Mouse (Mus musculus) midbrain, postnatal 0 days (tissue): ENCODE data around the gene Dennd4c. TPM values are rescaled to one million over a fixed set of nuclear protein-coding genes. Genes with fewer than 3 reads are reported as not detected.

Experiments
- ATAC-seq: fragments of 200-750 bp; cut with Nextera tagmentation; 2 replicates; pipeline ENCODE4 v1.8.0; 2017; ENCODE audit warnings: moderate number of reproducible peaks, mild to moderate bottlenecking, moderate TSS enrichment, moderate library complexity; ENCODE audit not compliant: low FRiP score
- DNase-seq: peaks from one replicate; pipeline ENCODE4 v3.0.0-alpha.2; 2015; ENCODE audit warnings: low spot score
- H3K27ac ChIP-seq: fragments of 300-500 bp; sonication (generic); 2 replicates; pipeline ENCODE4 v1.5.1; 2014; ENCODE audit warnings: low read depth, mild to moderate bottlenecking, low read length, mixed read lengths
- H3K27me3 ChIP-seq: fragments of 300-500 bp; sonication (generic); 2 replicates; pipeline ENCODE4 v1.6.1; 2014; ENCODE audit warnings: low read length, control low read depth, mixed read lengths; ENCODE audit not compliant: insufficient read depth
- H3K36me3 ChIP-seq: fragments of 300-500 bp; sonication (generic); 2 replicates; pipeline ENCODE4 v1.6.1; 2014; ENCODE audit warnings: low read length, control low read depth, mixed read lengths; ENCODE audit not compliant: insufficient read depth
- H3K4me1 ChIP-seq: fragments of 300-500 bp; sonication (generic); 2 replicates; pipeline ENCODE4 v1.6.1; 2014; ENCODE audit warnings: mild to moderate bottlenecking, control low read depth, antibody characterized with exemption, low read length, mixed read lengths; ENCODE audit not compliant: insufficient read depth
- H3K4me2 ChIP-seq: fragments of 300-500 bp; sonication (generic); 2 replicates; pipeline ENCODE4 v1.6.1; 2014; ENCODE audit warnings: low read depth, mild to moderate bottlenecking, low read length, mixed read lengths; ENCODE audit not compliant: poor library complexity, severe bottlenecking
- H3K4me3 ChIP-seq: fragments of 300-500 bp; sonication (generic); 2 replicates; pipeline ENCODE4 v1.5.1; 2014; ENCODE audit warnings: low read depth, mild to moderate bottlenecking, low read length, moderate library complexity
- H3K9ac ChIP-seq: fragments of 300-500 bp; sonication (generic); replicated peaks from 2 replicates; pipeline ENCODE4 v1.6.1; 2014; ENCODE audit warnings: mild to moderate bottlenecking, low read length, moderate library complexity, mixed read lengths; ENCODE audit not compliant: poor library complexity, severe bottlenecking
- H3K9me3 ChIP-seq: fragments of 300-500 bp; sonication (generic); 2 replicates; pipeline ENCODE4 v1.6.1; 2016; ENCODE audit warnings: low read length, control low read depth
- CTCF ChIP-seq: IDR thresholded peaks from 2 replicates; pipeline ENCODE4 v1.5.1; 2016; ENCODE audit warnings: antibody characterized with exemption, mild to moderate bottlenecking
- WGBS: fragments of 180-500 bp; shearing (Covaris S2); extraction: QIAGEN DNeasy Blood & Tissue Kit; methylation state at CpG from one replicate; pipeline ENCODE4 v1.1.7; 2014; 5-methylcytosine and 5-hydroxymethylcytosine counted together
- polyA plus RNA-seq: library from polyadenylated mRNA; unstranded; fragments of >200 nt; fragmentation: Nextera tagmentation; extraction: Ambion mirVana; gene quantifications from 2 replicates; pipeline ENCODE4 v1.2.1, GENCODE M21; 2015
- total RNA-seq: library from RNA; depleted of rRNA; stranded (reverse); fragments of >200 nt; gene quantifications from 2 replicates; pipeline ENCODE4 v1.2.3, GENCODE M21; 2014

Gene Dennd4c
- total and polyA plus RNA-seq, 2 experiments from 2014 or later = 2.6 to 22.6 TPM

GRCm38 (mm10) chr4:86852018-86852417 is 103.7 kb downstream of the Dennd4c start:
- H3K4me2 ChIP-seq = no peak overlapping the region
- WGBS = 71% methylated on average over 3 of the region's 3 CpGs
- ATAC-seq = no peak

GRCm38 (mm10) chr4:86852813-86853590 is 104.6 kb downstream of the Dennd4c start:
- 90% methylated on average over 4 of the region's 4 CpGs for WGBS

More at GRCm38 (mm10) chr4:86852018-86852417, 103.7 kb downstream of the Dennd4c start:
- Histone ChIP-seq H3K9me3 (no peaks in the 10 kb centered on the region), H3K36me3 (peaks cover 28% of the 10 kb centered on the region), H3K27me3 (no peaks in the 10 kb centered on the region), H3K27ac (no peak overlapping the region), H3K4me1 (no peaks in the 10 kb centered on the region), H3K9ac (no peak overlapping the region), H3K4me3 (no peak overlapping the region)
- no peak for TF ChIP-seq CTCF
- DNase-seq = no peak

GRCm38 (mm10) chr4:86856304-86857112 is 108.2 kb downstream of the Dennd4c start:
- DNase-seq (no peak), ATAC-seq (peak; percentile 10)
- Histone ChIP-seq H3K4me3 (peak overlapping the region; percentile 96), H3K36me3 (peaks cover 20% of the 10 kb centered on the region), H3K27me3 (no peaks in the 10 kb centered on the region), H3K4me2 (peak overlapping the region; percentile 72), H3K27ac (peak overlapping the region; percentile 98), H3K9ac (peak overlapping the region; percentile 93), H3K4me1 (peaks cover 6% of the 10 kb centered on the region; the same call in 1 of the 2 replicates), H3K9me3 (no peaks in the 10 kb centered on the region)
- no peak for TF ChIP-seq CTCF
- 3% methylated on average over 46 of the region's 50 CpGs for WGBS

More at GRCm38 (mm10) chr4:86852813-86853590, 104.6 kb downstream of the Dennd4c start:
- no peaks in the 10 kb centered on the region for H3K27me3 ChIP-seq
- no peaks in the 10 kb centered on the region for H3K9me3 ChIP-seq
- no peak overlapping the region for H3K27ac ChIP-seq
- no peak overlapping the region for H3K9ac ChIP-seq
- DNase-seq = no peak
- peaks cover 24% of the 10 kb centered on the region for H3K36me3 ChIP-seq
- ATAC-seq = no peak
- H3K4me1 ChIP-seq = no peaks in the 10 kb centered on the region
- no peak overlapping the region for H3K4me3 ChIP-seq
- H3K4me2 ChIP-seq = no peak overlapping the region
- TF ChIP-seq CTCF = no peak

GRCm38 (mm10) chr4:86857113-86858069 is 109.0 kb downstream of the Dennd4c start, which contains the start of gene Rps6:
TSS of gene Rps6 (minus strand) at chr4:86857412.
- Histone ChIP-seq H3K9me3 (no peaks in the 10 kb centered on the region), H3K4me1 (peaks cover 6% of the 10 kb centered on the region; the same call in 1 of the 2 replicates), H3K36me3 (peaks cover 20% of the 10 kb centered on the region), H3K9ac (peak within 1 kb of the TSS; percentile 93), H3K4me2 (peak within 1 kb of the TSS; percentile 72), H3K27me3 (no peaks in the 10 kb centered on the region), H3K27ac (peak within 1 kb of the TSS; percentile 98), H3K4me3 (peak within 1 kb of the TSS; percentile 96)
- under 1% methylated on average over 61 of the region's 68 CpGs for WGBS
- peak; percentile 98 for ATAC-seq
- DNase-seq = peak; percentile 99
- no peak; the same call in 1 of the 2 replicates for TF ChIP-seq CTCF

- Histone ChIP-seq H3K4me2 (peak overlapping the region; percentile 72), H3K27me3 (no peaks in the 10 kb centered on the region), H3K4me1 (peaks cover 6% of the 10 kb centered on the region; the same call in 1 of the 2 replicates), H3K4me3 (peak overlapping the region; percentile 96), H3K9ac (peak overlapping the region; percentile 93), H3K36me3 (peaks cover 16% of the 10 kb centered on the region), H3K9me3 (no peaks in the 10 kb centered on the region), H3K27ac (peak overlapping the region; percentile 98)
- DNase-seq (peak; percentile 4), ATAC-seq (no peak; the same call in 1 of the 2 replicates)
- TF ChIP-seq CTCF = no peak
- 63% methylated on average over 12 of the region's 12 CpGs for WGBS
These were observed 109.7 kb downstream of the Dennd4c start for GRCm38 (mm10) chr4:86858070-86858440.
